Mouse (Mus musculus) CD4-positive helper T cell, adult 2 months (primary cell): ENCODE measurements around the gene Gtf2a2.

Source experiments
- DNase-seq: peaks from one replicate; pipeline ENCODE4 v3.0.0-alpha.2; 2012; ENCODE audit warnings: low read depth, missing footprints, low spot score

The Gtf2a2 gene

GRCm38 (mm10) chr9:70052730-70053129 lies 40.4 kb downstream of the Gtf2a2 start:
- no peak for DNase-seq

GRCm38 (mm10) chr9:70053411-70053810 lies 41.1 kb downstream of the Gtf2a2 start:
- DNase-seq: no peak

- no peak for DNase-seq
Measured at GRCm38 (mm10) chr9:70062012-70062411, 49.7 kb downstream of the Gtf2a2 start.

GRCm38 (mm10) chr9:70067497-70067896 lies 55.1 kb downstream of the Gtf2a2 start:
- no peak for DNase-seq

GRCm38 (mm10) chr9:70069961-70070435 lies 57.6 kb downstream of the Gtf2a2 start:
- no peak for DNase-seq

GRCm38 (mm10) chr9:70072387-70072786 lies 60.0 kb downstream of the Gtf2a2 start:
- no peak for DNase-seq
